Comparison of ENCODE assay signal across 8 mouse cellular contexts in the genomic region with DNA sequence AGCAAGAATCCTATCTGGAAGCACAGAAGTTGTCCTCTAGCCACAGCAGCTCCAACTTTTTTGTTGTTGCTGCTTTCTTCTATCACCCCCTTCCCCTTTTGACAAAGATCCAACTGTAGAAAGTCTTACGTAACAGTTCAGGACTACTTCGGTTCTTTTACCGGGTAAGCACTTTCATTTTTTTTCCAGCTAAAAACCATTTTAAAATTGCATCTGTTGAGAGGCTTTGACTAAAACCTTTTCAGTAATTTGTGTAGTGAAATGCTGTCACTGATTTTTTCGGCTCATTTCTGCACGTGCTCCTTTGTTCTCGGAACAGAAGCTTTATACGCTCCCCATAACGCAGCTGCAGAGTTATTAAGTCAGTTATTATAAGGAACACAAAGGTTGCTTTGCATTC.
DNase-seq lines count a peak whose midpoint lies in the region; ATAC-seq lines count a peak whose summit lies in the region.

No protein-coding gene starts in this region.

- H3K9ac ChIP-seq in kidney, embryonic 16.5 days (replicated peaks; ENCODE audit: low read length), result peak overlapping the region; percentile 78
- peak overlapping the region; percentile 64 for H3K9ac ChIP-seq in midbrain, embryonic 14.5 days (replicated peaks; ENCODE audit: low read length)

- peak overlapping the region; percentile 64 for H3K4me3 ChIP-seq in forebrain, embryonic 10.5 days
- H3K4me3 ChIP-seq in kidney, embryonic 16.5 days (ENCODE audit: low read length), result peak overlapping the region; percentile 62
- peak overlapping the region; percentile 49 for H3K4me3 ChIP-seq in midbrain, embryonic 14.5 days (replicated peaks; ENCODE audit: low read depth, low read length)

- H3K4me2 ChIP-seq in kidney, embryonic 16.5 days (replicated peaks; ENCODE audit: low read depth, low read length), result peak overlapping the region; percentile 71
- peak overlapping the region; percentile 68 for H3K4me2 ChIP-seq in midbrain, embryonic 14.5 days (ENCODE audit: low read length)

- peaks cover 34% of the 10 kb centered on the region for H3K4me1 ChIP-seq in forebrain, embryonic 10.5 days
- H3K4me1 ChIP-seq in kidney, embryonic 16.5 days (ENCODE audit: insufficient read depth, low read length), result peaks cover 10% of the 10 kb centered on the region; the same call in 1 of the 2 replicates
- peaks cover 15% of the 10 kb centered on the region for H3K4me1 ChIP-seq in midbrain, embryonic 14.5 days (ENCODE audit: control insufficient read depth, insufficient read depth, low read length)

- no peaks in the 10 kb centered on the region for H3K9me3 ChIP-seq in forebrain, embryonic 10.5 days
- H3K9me3 ChIP-seq in kidney, embryonic 16.5 days (ENCODE audit: low read length), result no peaks in the 10 kb centered on the region
- H3K9me3 ChIP-seq in midbrain, embryonic 14.5 days (ENCODE audit: control insufficient read depth, low read length), result no peaks in the 10 kb centered on the region

- 0 out of 2 replicates have a peak, but pooled peaks cover 7% of the 10 kb centered on the region for H3K36me3 ChIP-seq in forebrain, embryonic 10.5 days (replicated peaks)
- no peaks in the 10 kb centered on the region for H3K36me3 ChIP-seq in kidney, embryonic 16.5 days (ENCODE audit: insufficient read depth, low read length)
- no peaks in the 10 kb centered on the region for H3K36me3 ChIP-seq in midbrain, embryonic 14.5 days (ENCODE audit: control insufficient read depth, insufficient read depth, low read length)

- peak; percentile 28; the same call in 1 of the 2 replicates for ATAC-seq in kidney, embryonic 16.5 days (ENCODE audit: low FRiP score, low TSS enrichment)
- 0 out of 2 replicates have a peak, but pooled peaks have one; percentile 0 for ATAC-seq in midbrain, embryonic 14.5 days (ENCODE audit: low FRiP score, low TSS enrichment)

- H3K27me3 ChIP-seq in forebrain, embryonic 10.5 days (ENCODE audit: poor library complexity, severe bottlenecking), result no peaks in the 10 kb centered on the region
- no peaks in the 10 kb centered on the region for H3K27me3 ChIP-seq in kidney, embryonic 16.5 days (ENCODE audit: insufficient read depth, low read length)
- no peaks in the 10 kb centered on the region for H3K27me3 ChIP-seq in midbrain, embryonic 14.5 days (ENCODE audit: control insufficient read depth, insufficient read depth, low read length)

- peak overlapping the region; percentile 97 for H3K27ac ChIP-seq in forebrain, embryonic 10.5 days
- peak overlapping the region; percentile 97 for H3K27ac ChIP-seq in kidney, embryonic 16.5 days (ENCODE audit: low read length)
- H3K27ac ChIP-seq in midbrain, embryonic 14.5 days (replicated peaks; ENCODE audit: low read depth, low read length), result peak overlapping the region; percentile 96

- DNase-seq in thymus, postnatal 25 days, result peak; percentile 19
- no peak for DNase-seq in thymus, postnatal 36 days
- peak; percentile 18 for DNase-seq in forebrain, embryonic 10.5 days (ENCODE audit: extremely low spot score, low spot score)
- peak; percentile 75 for DNase-seq in midbrain, embryonic 14.5 days
- no peak for DNase-seq in layer of hippocampus, postnatal 10 days (ENCODE audit: low spot score in 2 of 2)
- DNase-seq in frontal cortex, postnatal 10 days (ENCODE audit: low spot score in 2 of 2), result no peak
- DNase-seq in right cerebral cortex, postnatal 25 days, result no peak

- WGBS in forebrain, embryonic 10.5 days, result 20% methylated on average over 8 of the region's 8 CpGs
- 3% methylated on average over 8 of the region's 8 CpGs for whole genome bisulfite sequencing in kidney, embryonic 16.5 days
- WGBS in midbrain, embryonic 14.5 days, result 2% methylated on average over 8 of the region's 8 CpGs

Comparison
In these comparisons a context has a peak if more than half of its experiments do, and no peak if none do; other contexts are left out.
1. DNase-seq: peak in thymus, postnatal 25 days (single experiment), forebrain, embryonic 10.5 days (single experiment) and midbrain, embryonic 14.5 days (single experiment); none in thymus, postnatal 36 days (0 of 2), layer of hippocampus, postnatal 10 days (0 of 2), frontal cortex, postnatal 10 days (0 of 2) and right cerebral cortex, postnatal 25 days (single experiment).
2. Peak in every context shown above with its lines, with median percentiles within 50 percentile points of each other: H3K27ac ChIP-seq and H3K4me3 ChIP-seq.